Mouse (Mus musculus) embryonic facial prominence, embryonic 13.5 days (tissue): Measurements from ENCODE around the gene Thnsl1. TPM values are rescaled to one million over a fixed set of nuclear protein-coding genes. Genes with fewer than 3 reads are reported as not detected.

Experiments used
- polyA plus RNA-seq: library from polyadenylated mRNA; unstranded; fragments of >200 nt; fragmentation: Nextera tagmentation; extraction: Ambion mirVana; gene quantifications from 2 replicates; pipeline ENCODE4 v1.2.1, GENCODE M21; 2015

Gene Thnsl1
- polyA plus RNA-seq, 1 experiment from 2014 or later: 6.5 TPM

Other genes starting within 250 kb of the Thnsl1 start
- 9.7 and 12.0 TPM in 2 replicates for gene Arhgap21, start 236.8 kb upstream of the Thnsl1 start, polyA plus RNA-seq
- gene Enkur, start 359 bp upstream of the Thnsl1 start, polyA plus RNA-seq: 0.41 TPM in 1 of 2 replicates, not detected in the other
- gene Gpr158, start 161.8 kb downstream of the Thnsl1 start, polyA plus RNA-seq: 0.11 TPM in 1 of 2 replicates, not detected in the other